9 mouse cellular contexts compared by ENCODE assay signal in the genomic region with DNA sequence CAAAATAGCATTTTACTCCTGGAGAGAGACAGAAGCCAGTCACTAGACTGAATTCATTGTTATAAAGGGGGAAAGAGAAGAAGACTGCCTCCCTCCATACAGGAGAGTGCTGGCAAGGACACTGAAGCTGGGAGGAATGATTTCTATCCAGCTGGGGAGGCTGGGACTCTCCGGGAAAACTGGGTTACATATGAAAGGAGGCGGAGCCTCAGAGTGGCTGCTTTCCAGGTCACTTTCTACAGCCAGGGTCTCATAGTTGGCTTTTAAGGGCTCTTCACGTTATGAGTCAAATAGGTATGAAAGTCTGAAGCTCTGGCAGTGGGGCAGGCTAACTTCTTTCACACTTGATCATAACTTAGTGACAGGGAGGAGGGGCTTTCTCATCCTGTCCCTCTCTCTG.
DNase-seq lines count a peak whose midpoint lies in the region; ATAC-seq and TF ChIP-seq lines count a peak whose summit lies in the region.
"Had no signal": no experiment of that assay in that cellular context is flagged by ENCODE, and none has a peak within 500 bp of the region (broad histone marks: within the 10 kb centered on the region; RNA-seq: fewer than 3 reads in every experiment).

No protein-coding gene starts in this region.

- 22% methylated on average over 3 of the region's 3 CpGs for WGBS in heart, embryonic 14.5 days
- WGBS in heart, adult 2 months: 36% methylated on average over 3 of the region's 3 CpGs
- WGBS in lung, adult 2 months: 31% methylated on average over 3 of the region's 3 CpGs

- no peaks in the 10 kb centered on the region for H3K27me3 ChIP-seq in heart, embryonic 14.5 days (ENCODE audit: control insufficient read depth, insufficient read depth, low read length)
- no peaks in the 10 kb centered on the region for H3K27me3 ChIP-seq in heart, adult 2 months (ENCODE audit: control insufficient read depth, insufficient read depth, low read length)
- no peaks in the 10 kb centered on the region for H3K27me3 ChIP-seq in ES-Bruce4 (ENCODE audit: control insufficient read depth, insufficient read depth, low read length, poor library complexity, severe bottlenecking)

- no peak for TF ChIP-seq POLR2A in heart, adult 2 months (IDR thresholded peaks at IDR 0.05; ENCODE audit: insufficient read depth, low read depth, low read length)
- TF ChIP-seq POLR2A in ES-Bruce4 (IDR thresholded peaks at IDR 0.05; ENCODE audit: insufficient read depth, low read length): no peak
- no peak for TF ChIP-seq POLR2A in lung, adult 2 months (IDR thresholded peaks at IDR 0.05; ENCODE audit: borderline replicate concordance, extremely low read depth, low read depth, low read length)

- H3K9me3 ChIP-seq in heart, embryonic 14.5 days (ENCODE audit: control insufficient read depth, low read length): no peaks in the 10 kb centered on the region
- no peaks in the 10 kb centered on the region for H3K9me3 ChIP-seq in ES-Bruce4 (replicated peaks; ENCODE audit: control insufficient read depth, insufficient read depth, low read length, poor library complexity, severe bottlenecking)

- H3K4me2 ChIP-seq in heart, embryonic 14.5 days (ENCODE audit: low read length): peak overlapping the region; percentile 29

- peaks cover 9% of the 10 kb centered on the region for H3K79me2 ChIP-seq in heart, adult 2 months (replicated peaks; ENCODE audit: control insufficient read depth, insufficient read depth, low read length)

- peak overlapping the region; percentile 66 to 74 for H3K27ac ChIP-seq in heart, embryonic 14.5 days (replicated peaks in 1 of 2; ENCODE audit: control insufficient read depth in 1 of 2, insufficient read depth in 1 of 2, low read depth in 2 of 2, low read length in 2 of 2)
- H3K27ac ChIP-seq in heart, adult 2 months: no peak overlapping the region; the same call in 1 of the 2 replicates
- H3K27ac ChIP-seq in ES-Bruce4 (ENCODE audit: insufficient read depth, low read length): peak overlapping the region; percentile 71
- H3K27ac ChIP-seq: macrophage had no signal

- no peak for DNase-seq in heart, adult 2 months
- DNase-seq in R1 (ENCODE audit: low read depth, low spot score): peak; percentile 33
- DNase-seq in lung, adult 2 months: peak; percentile 17
- no peak for DNase-seq in left cerebral cortex, adult 11 months (ENCODE audit: low spot score)

- TF ChIP-seq CTCF in heart, adult 2 months (IDR thresholded peaks at IDR 0.05): no peak
- TF ChIP-seq CTCF in ES-Bruce4 (IDR thresholded peaks at IDR 0.05; ENCODE audit: low read depth, low read length): no peak
- no peak for TF ChIP-seq CTCF in lung, adult 2 months (IDR thresholded peaks at IDR 0.05; ENCODE audit: insufficient read depth, low read length)

- ATAC-seq in heart, embryonic 14.5 days (ENCODE audit: insufficient number of reproducible peaks, insufficient read depth, low FRiP score, low read depth): 0 out of 2 replicates have a peak, but pooled peaks have one; percentile 36
- ATAC-seq in CD4-positive, CD25-positive, alpha-beta regulatory T cell, adult 4 months: no peak

- H3K36me3 ChIP-seq in heart, embryonic 14.5 days (ENCODE audit: control insufficient read depth, insufficient read depth, low read length): no peaks in the 10 kb centered on the region
- H3K36me3 ChIP-seq in heart, adult 2 months (ENCODE audit: control insufficient read depth, insufficient read depth, low read length): peaks cover 32% of the 10 kb centered on the region
- no peaks in the 10 kb centered on the region for H3K36me3 ChIP-seq in ES-Bruce4 (ENCODE audit: control insufficient read depth, insufficient read depth, low read length, poor library complexity, severe bottlenecking)

- H3K9ac ChIP-seq in heart, embryonic 14.5 days (ENCODE audit: low read length): peak overlapping the region; percentile 7; the same call in 1 of the 2 replicates
- H3K9ac ChIP-seq in heart, adult 2 months (ENCODE audit: low read depth, low read length): no peak overlapping the region
- H3K9ac ChIP-seq in ES-Bruce4 (ENCODE audit: low read depth, poor library complexity, severe bottlenecking): no peak overlapping the region

- no peak for TF ChIP-seq EP300 in heart, adult 2 months (IDR thresholded peaks at IDR 0.05; ENCODE audit: insufficient read depth, low read depth, low read length)
- no peak for TF ChIP-seq EP300 in ES-Bruce4 (IDR thresholded peaks at IDR 0.05; ENCODE audit: insufficient read depth, low read depth, low read length)

- H3K4me3 ChIP-seq in heart, embryonic 14.5 days (ENCODE audit: control insufficient read depth in 1 of 2, insufficient read depth in 1 of 2, low read depth in 1 of 2, low read length in 2 of 2): no peak overlapping the region
- H3K4me3 ChIP-seq in heart, adult 2 months: no peak overlapping the region
- no peak overlapping the region for H3K4me3 ChIP-seq in ES-Bruce4 (ENCODE audit: low read depth, low read length)
- no peak overlapping the region for H3K4me3 ChIP-seq in lung, adult 2 months (replicated peaks; ENCODE audit: extremely low read depth, low read depth, low read length)
- H3K4me3 ChIP-seq: erythroblast, embryonic 14.5 days had no signal

- peaks cover 18 to 57% of the 10 kb centered on the region in 2 experiments for H3K4me1 ChIP-seq in heart, embryonic 14.5 days (ENCODE audit: control insufficient read depth in 2 of 2, insufficient read depth in 2 of 2, low read length in 2 of 2)
- peaks cover 18% of the 10 kb centered on the region for H3K4me1 ChIP-seq in heart, adult 2 months (ENCODE audit: control insufficient read depth, insufficient read depth, low read length)
- H3K4me1 ChIP-seq in ES-Bruce4 (ENCODE audit: control insufficient read depth, insufficient read depth, low read length): peaks cover 8% of the 10 kb centered on the region
- H3K4me1 ChIP-seq in lung, adult 2 months (ENCODE audit: control insufficient read depth, insufficient read depth, low read length): peaks cover 20% of the 10 kb centered on the region

- intact Hi-C loops in heart, adult 2 months (cut with DNase I): loop anchor here (10.0 kb wide), 1 partner anchor 128 kb away; the partner anchor contains the start of gene Ptprg

Comparison
In these comparisons a context has a peak if more than half of its experiments do, and no peak if none do; other contexts are left out.
1. DNase-seq: peak in R1 (single experiment) and lung, adult 2 months (single experiment); none in heart, adult 2 months (0 of 2) and left cerebral cortex, adult 11 months (single experiment).